Mouse (Mus musculus): Measurements from ENCODE around the gene Smcp. TPM values are rescaled to one million over a fixed set of nuclear protein-coding genes. Genes with fewer than 3 reads are reported as not detected.

Gene Smcp
- polyA plus RNA-seq (2016; fragmentation: Nextera tagmentation; extraction: Ambion mirVana), result not detected in 2 replicates

DNA sequence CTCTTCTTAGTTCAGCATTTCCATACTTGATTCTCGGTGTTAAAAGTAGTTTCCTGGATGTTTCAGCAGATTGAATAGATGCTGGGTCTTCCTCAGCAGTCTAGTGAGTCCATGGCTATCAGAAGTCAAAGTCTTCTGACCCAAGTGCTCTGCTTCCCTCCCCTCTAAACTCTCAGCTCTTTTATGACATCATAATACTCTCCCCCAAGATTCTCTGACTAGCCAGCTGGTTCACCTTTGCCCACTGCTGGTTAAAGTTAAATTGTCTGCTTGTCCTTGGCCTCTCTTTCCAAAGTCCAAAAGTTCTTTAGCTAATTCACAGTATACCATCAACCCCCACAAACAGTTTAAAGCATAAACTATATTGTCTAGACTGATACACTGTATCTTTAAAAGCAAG is at the start of gene Smcp:
Smcp (minus strand) TSS at position 140 of the 400 bp plus-strand sequence.
- H3K27me3 ChIP-seq (replicated peaks; ENCODE audit: low read depth, poor library complexity, severe bottlenecking), result no peaks in the 10 kb centered on the region
- no peak within 1 kb of the TSS for H3K4me3 ChIP-seq
- WGBS, result 85% methylated on average over 1 of the region's 1 CpGs
- H3K27ac ChIP-seq (replicated peaks), result no peak within 1 kb of the TSS
- H3K9me3 ChIP-seq, result no peaks in the 10 kb centered on the region
- no peaks in the 10 kb centered on the region for H3K4me1 ChIP-seq
- DNase-seq (ENCODE audit: low spot score), result no peak
- H3K36me3 ChIP-seq (replicated peaks), result no peaks in the 10 kb centered on the region

DNA sequence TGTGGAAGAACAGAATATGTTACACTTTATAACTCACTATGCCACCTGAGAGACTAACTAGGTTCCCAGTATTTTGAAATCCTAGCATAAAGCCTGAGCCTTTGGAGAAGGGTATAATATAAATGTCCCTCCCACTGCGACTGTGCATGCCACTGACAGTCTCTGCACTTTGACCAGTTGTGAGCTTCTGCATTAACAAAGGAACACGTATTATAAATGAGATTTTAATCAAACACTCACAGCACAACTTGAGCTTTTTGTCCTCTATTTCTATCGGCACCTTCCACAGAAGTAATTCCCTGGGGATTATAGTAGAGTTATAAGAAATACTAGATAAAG is 49.8 kb upstream of the Smcp start:
- Histone ChIP-seq H3K4me3 (no peak overlapping the region), H3K9me3 (no peaks in the 10 kb centered on the region), H3K36me3 (replicated peaks) (no peaks in the 10 kb centered on the region), H3K27me3 (replicated peaks; ENCODE audit: low read depth, poor library complexity, severe bottlenecking) (no peaks in the 10 kb centered on the region), H3K4me1 (no peaks in the 10 kb centered on the region), H3K27ac (replicated peaks) (no peak overlapping the region)
- no peak for DNase-seq (ENCODE audit: low spot score)
- 84% methylated on average over 3 of the region's 3 CpGs for WGBS

DNA sequence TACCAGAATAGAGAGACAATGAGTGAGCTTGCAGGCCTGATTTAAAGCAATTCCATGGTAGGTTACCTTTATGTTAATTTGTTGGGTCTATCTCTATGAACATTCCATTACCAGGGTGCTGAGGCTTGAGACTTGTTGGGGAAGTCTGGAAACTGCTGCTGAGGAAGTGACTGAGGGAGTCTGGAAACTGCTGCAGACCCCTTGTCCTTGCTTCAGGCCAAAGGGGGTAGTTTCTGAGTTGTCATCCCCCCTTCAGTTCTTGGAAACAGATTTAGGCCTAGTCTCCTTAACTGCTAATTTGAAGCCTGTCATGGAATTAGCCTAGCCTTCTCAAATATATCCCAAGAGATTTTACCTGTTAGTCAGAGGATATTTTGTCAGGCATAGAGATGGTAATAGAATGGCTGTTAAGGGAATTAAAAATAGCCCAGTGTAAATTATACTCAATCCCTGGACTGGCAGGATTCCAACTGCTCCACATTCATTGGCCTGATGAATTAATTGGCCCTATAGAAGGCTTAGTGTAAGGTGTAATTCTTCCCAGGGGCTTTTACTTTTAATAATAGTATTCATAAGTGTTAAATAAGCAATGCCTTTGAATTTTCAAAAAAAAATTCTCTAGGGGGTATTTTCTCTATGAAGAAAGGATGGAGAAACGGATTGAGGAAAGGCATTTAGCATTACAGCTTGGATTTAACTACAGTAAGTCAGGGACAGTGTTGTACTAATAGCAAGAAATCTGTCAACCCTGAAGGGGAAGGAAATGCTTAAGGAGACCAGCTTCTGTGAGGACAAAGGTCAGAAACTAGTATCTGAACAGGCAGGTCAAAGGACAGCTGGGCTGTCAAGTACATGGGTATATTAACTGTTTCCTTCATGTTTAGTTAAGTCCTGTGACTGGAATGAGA is 49.2 kb upstream of the Smcp start:
- H3K4me1 ChIP-seq, result no peaks in the 10 kb centered on the region
- H3K27ac ChIP-seq (replicated peaks), result no peak overlapping the region
- WGBS, result 59% methylated on average over 1 of the region's 1 CpGs
- no peaks in the 10 kb centered on the region for H3K36me3 ChIP-seq (replicated peaks)
- no peaks in the 10 kb centered on the region for H3K27me3 ChIP-seq (replicated peaks; ENCODE audit: low read depth, poor library complexity, severe bottlenecking)
- no peak overlapping the region for H3K4me3 ChIP-seq
- no peaks in the 10 kb centered on the region for H3K9me3 ChIP-seq
- no peak for DNase-seq (ENCODE audit: low spot score)

DNA sequence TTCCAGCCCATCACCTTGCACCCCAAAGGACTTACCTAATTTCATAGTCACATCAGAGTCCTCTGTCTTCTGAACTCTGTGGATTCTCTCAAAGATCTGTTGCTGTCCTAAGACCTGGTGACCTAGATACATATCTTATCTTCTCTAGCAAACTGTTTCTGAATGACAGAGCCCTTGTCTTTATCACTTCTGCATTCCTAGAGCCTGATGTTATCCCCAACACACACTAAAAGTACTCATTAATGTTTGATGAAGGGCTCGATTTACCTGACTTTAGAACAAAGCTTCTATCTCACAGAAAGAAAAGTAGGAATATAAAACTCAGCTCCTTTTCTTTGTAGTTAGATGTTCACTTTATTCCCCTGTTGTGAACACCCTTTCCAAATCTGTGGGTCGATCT is 32.8 kb upstream of the Smcp start, which contains the start of gene Lce6a:
Lce6a (minus strand) TSS at position 101 of the 400 bp plus-strand sequence.
- 86% methylated on average over 2 of the region's 2 CpGs for WGBS
- no peaks in the 10 kb centered on the region for H3K9me3 ChIP-seq
- no peak within 1 kb of the TSS for H3K4me3 ChIP-seq
- H3K4me1 ChIP-seq, result no peaks in the 10 kb centered on the region
- H3K36me3 ChIP-seq (replicated peaks), result no peaks in the 10 kb centered on the region
- DNase-seq (ENCODE audit: low spot score), result no peak
- H3K27ac ChIP-seq (replicated peaks), result no peak within 1 kb of the TSS
- H3K27me3 ChIP-seq (replicated peaks; ENCODE audit: low read depth, poor library complexity, severe bottlenecking), result no peaks in the 10 kb centered on the region

DNA sequence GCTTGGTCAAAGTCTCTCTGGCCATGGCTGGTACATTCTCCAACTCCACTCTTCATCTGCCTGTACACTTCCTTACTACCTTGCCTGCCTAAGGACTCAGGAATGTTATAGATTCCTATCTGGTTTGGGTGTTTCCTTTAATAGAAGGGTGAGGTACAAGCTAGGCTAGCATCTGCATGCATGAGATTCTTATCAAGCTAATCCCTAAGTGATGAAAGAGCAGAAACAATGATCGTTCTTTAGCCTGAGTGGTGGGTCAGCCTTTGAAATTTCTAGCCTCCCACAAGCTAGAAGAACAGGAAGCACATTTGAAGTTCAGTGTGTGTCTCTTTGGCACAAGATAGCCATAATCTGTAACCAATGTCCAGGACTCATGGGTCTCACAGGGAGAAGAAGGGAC is 21.0 kb upstream of the Smcp start:
- Histone ChIP-seq H3K9me3 (no peaks in the 10 kb centered on the region), H3K27ac (replicated peaks) (no peak overlapping the region), H3K27me3 (replicated peaks; ENCODE audit: low read depth, poor library complexity, severe bottlenecking) (no peaks in the 10 kb centered on the region), H3K4me1 (no peaks in the 10 kb centered on the region), H3K36me3 (replicated peaks) (no peaks in the 10 kb centered on the region), H3K4me3 (no peak overlapping the region)
- DNase-seq (ENCODE audit: low spot score), result no peak
- WGBS, result 72% methylated on average over 1 of the region's 1 CpGs

DNA sequence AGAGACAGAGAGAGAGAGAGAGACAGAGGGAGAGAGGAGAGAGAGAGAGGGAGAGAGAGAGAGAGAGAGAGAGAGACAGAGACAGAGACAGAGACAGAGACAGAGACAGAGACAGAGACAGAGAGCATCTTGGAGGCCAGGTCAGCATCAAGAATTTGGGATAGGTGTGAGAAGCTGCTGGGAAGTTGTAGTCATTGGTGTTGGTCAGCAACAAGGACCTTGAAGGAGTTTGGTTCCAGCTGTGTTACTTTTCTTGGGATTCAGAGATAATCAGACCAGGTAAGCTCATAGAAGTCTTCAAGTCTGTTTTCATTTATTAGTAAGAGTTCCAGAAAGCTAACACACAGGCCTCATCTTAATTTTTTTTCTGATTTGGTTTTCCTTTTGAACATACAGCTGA is 18.6 kb upstream of the Smcp start, which contains the start of gene 2210017I01Rik:
2210017I01Rik (minus strand) TSS at position 101 of the 400 bp plus-strand sequence.
- DNase-seq (ENCODE audit: low spot score), result no peak
- Histone ChIP-seq H3K36me3 (replicated peaks) (no peaks in the 10 kb centered on the region), H3K27me3 (replicated peaks; ENCODE audit: low read depth, poor library complexity, severe bottlenecking) (no peaks in the 10 kb centered on the region), H3K27ac (replicated peaks) (no peak within 1 kb of the TSS), H3K4me3 (no peak within 1 kb of the TSS), H3K9me3 (no peaks in the 10 kb centered on the region), H3K4me1 (no peaks in the 10 kb centered on the region)

DNA sequence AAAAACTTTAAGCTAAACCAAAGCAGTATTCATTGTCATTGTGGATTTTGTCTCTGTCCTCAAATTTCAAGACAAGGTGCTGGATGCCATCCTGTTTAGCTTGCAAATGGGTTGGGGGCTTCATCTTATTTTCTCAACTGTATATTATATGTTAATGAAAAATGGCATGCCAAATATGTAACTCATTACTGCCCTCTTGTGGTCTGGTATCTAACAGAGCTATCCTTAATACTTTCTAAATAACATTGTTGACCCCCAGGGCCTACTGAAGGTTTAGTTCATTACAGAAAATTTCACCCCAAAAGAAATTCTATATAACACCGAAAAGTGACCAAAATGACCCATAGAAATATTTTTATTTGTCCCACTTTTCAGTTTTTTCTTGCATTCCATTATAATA is 13.4 kb upstream of the Smcp start:
- peaks cover 9% of the 10 kb centered on the region; the same call in 1 of the 2 replicates for H3K9me3 ChIP-seq
- no peaks in the 10 kb centered on the region for H3K4me1 ChIP-seq
- no peaks in the 10 kb centered on the region for H3K27me3 ChIP-seq (replicated peaks; ENCODE audit: low read depth, poor library complexity, severe bottlenecking)
- H3K27ac ChIP-seq (replicated peaks), result no peak overlapping the region
- DNase-seq (ENCODE audit: low spot score), result no peak
- WGBS, result 57% methylated on average over 1 of the region's 1 CpGs
- no peaks in the 10 kb centered on the region for H3K36me3 ChIP-seq (replicated peaks)
- no peak overlapping the region for H3K4me3 ChIP-seq

DNA sequence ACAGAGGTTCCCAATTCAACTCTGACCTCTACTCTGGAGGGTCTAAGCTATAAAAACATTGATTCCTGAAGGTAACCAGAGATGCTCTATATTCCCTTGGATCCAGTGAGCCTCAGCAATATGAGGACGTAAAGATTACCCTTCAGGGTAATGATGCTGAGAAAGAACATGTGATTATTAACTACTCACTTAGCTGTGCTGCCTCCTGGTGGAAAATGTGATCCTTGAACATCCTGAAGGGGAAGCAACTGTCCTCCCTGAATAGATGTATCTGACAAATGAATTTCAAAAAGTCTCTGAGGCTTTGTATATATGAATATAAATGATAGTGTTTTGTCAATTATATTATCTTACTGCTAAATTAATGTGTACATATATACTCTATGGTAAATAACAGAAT is 11.7 kb upstream of the Smcp start:
- Histone ChIP-seq H3K36me3 (replicated peaks) (no peaks in the 10 kb centered on the region), H3K27ac (replicated peaks) (no peak overlapping the region), H3K4me3 (no peak overlapping the region), H3K9me3 (peaks cover 9% of the 10 kb centered on the region; the same call in 1 of the 2 replicates), H3K4me1 (no peaks in the 10 kb centered on the region), H3K27me3 (replicated peaks; ENCODE audit: low read depth, poor library complexity, severe bottlenecking) (no peaks in the 10 kb centered on the region)
- no peak for DNase-seq (ENCODE audit: low spot score)
- WGBS, result 48% methylated on average over 1 of the region's 1 CpGs

DNA sequence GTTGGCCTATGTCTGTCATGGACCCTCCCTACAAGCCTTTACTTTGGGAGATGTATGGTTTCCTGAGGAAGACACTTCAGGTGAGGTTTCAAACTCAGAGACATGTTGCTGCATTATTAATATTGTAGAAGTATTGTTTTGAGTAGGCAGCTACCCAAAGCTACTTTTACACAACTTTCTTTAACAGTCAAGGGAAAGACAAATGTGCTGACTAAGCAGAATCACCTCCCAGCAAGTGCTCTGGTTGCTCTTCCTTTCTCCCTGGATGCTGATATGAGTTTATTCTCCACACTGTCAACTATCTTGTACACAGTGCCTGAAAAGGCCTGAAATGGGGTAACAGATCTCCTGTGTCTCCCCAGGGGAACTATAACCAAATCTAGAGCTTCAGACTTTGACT is 11.2 kb upstream of the Smcp start:
- H3K36me3 ChIP-seq (replicated peaks), result no peaks in the 10 kb centered on the region

DNA sequence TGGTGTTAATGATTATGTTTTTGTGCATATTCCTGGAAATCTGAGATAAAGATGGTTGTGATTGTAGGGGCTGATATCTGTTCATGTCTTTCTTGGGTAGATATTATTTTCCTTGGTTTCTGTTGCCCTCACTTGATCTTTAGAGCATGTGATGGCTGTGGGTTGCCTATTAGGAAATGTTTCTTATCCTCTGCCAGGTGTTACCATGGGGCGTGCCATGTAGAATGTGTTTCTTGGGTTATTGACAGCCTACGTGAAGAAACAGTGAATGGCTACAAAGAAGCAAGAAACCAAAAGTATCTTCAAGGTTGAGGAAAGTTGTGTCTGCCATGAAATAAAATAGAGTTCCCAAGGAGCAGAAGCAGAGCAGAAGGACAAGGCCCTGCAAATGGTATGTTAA is 9.6 kb upstream of the Smcp start:
- Histone ChIP-seq H3K4me3 (no peak overlapping the region), H3K27me3 (replicated peaks; ENCODE audit: low read depth, poor library complexity, severe bottlenecking) (no peaks in the 10 kb centered on the region), H3K36me3 (replicated peaks) (no peaks in the 10 kb centered on the region), H3K27ac (replicated peaks) (no peak overlapping the region), H3K4me1 (no peaks in the 10 kb centered on the region), H3K9me3 (peaks cover 9% of the 10 kb centered on the region; the same call in 1 of the 2 replicates)
- no peak for DNase-seq (ENCODE audit: low spot score)
- WGBS, result 95% methylated on average over 2 of the region's 2 CpGs

More for the DNA sequence above, 11.2 kb upstream of the Smcp start:
- no peak for DNase-seq (ENCODE audit: low spot score)
- Histone ChIP-seq H3K4me3 (no peak overlapping the region), H3K27ac (replicated peaks) (no peak overlapping the region), H3K4me1 (no peaks in the 10 kb centered on the region), H3K9me3 (peaks cover 9% of the 10 kb centered on the region; the same call in 1 of the 2 replicates), H3K27me3 (replicated peaks; ENCODE audit: low read depth, poor library complexity, severe bottlenecking) (no peaks in the 10 kb centered on the region)

DNA sequence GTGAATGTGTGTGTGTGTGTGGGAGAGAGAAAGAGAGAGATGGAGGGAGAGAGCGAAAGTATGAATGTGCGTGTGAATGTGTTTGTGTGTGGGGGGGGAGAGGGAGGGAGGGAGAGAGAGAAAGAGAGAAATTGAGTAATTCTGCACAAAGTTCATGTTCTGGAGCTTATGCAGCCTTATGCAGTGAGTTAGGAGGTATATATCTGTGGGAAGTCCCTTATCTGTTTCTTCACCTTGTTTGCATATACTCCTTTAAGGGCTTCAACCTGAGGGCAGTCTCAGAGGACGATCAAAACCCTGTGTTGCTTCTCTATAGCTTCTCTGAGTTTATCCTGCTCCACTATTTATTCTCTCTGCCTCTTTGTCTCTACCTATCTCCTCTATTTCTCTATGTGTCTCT is 1.6 kb downstream of the Smcp start:
- H3K27ac ChIP-seq (replicated peaks), result no peak overlapping the region
- DNase-seq (ENCODE audit: low spot score), result no peak
- 91% methylated on average over 3 of the region's 3 CpGs for WGBS
- H3K36me3 ChIP-seq (replicated peaks), result no peaks in the 10 kb centered on the region
- H3K4me3 ChIP-seq, result no peak overlapping the region
- H3K27me3 ChIP-seq (replicated peaks; ENCODE audit: low read depth, poor library complexity, severe bottlenecking), result no peaks in the 10 kb centered on the region
- 0 out of 2 replicates have a peak, but pooled peaks cover 4% of the 10 kb centered on the region for H3K4me1 ChIP-seq
- no peaks in the 10 kb centered on the region for H3K9me3 ChIP-seq

DNA sequence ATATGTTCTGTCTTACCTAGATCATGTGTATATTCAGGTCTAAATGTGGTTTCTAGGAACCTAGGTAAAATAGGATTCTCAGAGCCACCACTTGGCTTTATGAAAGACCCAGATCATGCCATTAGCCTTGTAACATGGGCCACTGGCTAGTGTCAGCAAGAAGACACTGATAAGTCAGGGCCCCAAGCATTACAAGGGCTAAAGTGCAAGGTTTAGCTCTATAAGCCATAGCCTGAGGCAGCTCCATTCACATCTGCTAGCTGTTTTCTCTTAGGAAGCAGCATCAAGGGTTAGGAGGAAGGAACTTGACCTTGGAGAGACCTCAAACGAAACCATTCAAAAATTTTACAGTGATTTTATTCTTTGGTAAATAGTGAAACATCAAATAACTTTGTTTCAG is 3.7 kb downstream of the Smcp start:
- H3K4me3 ChIP-seq, result no peak overlapping the region
- H3K9me3 ChIP-seq, result no peaks in the 10 kb centered on the region
- no peaks in the 10 kb centered on the region for H3K36me3 ChIP-seq (replicated peaks)
- no peaks in the 10 kb centered on the region for H3K27me3 ChIP-seq (replicated peaks; ENCODE audit: low read depth, poor library complexity, severe bottlenecking)
- 55% methylated on average over 1 of the region's 1 CpGs for WGBS
- H3K27ac ChIP-seq (replicated peaks), result no peak overlapping the region
- no peak for DNase-seq (ENCODE audit: low spot score)
- H3K4me1 ChIP-seq, result 0 out of 2 replicates have a peak, but pooled peaks cover 4% of the 10 kb centered on the region

DNA sequence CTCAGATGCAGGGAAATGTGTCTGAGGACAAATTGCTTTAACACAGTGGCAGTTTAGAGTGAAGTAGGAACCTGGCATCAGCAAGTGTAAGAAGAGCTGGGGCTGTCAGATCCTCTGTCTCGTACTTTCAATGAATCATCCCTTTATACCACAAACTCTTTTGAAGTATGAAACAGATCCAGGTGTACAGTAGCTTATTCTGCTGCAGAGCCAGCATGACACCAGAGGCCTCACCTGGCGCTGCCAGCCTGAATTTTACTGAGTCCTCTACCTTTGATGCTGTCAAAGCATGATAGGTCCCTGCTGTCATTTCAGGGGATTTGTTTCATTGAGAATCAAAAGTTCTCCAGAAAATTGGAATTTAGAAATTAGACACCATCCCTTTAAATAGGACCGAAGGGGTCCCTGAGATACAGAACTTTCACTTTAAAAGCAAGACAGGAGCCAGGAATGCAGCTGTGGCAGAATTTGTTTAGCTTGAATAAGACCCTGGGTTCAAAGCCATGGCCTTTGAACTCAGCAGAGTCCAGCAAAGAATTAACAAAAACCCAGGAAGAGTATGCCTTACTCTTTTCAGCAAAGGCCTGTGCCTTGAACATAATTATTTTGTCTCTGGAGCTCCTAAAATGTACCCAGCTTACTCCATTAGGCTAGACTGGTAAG is 5.5 kb downstream of the Smcp start:
- DNase-seq (ENCODE audit: low spot score), result no peak
- H3K9me3 ChIP-seq, result no peaks in the 10 kb centered on the region
- H3K36me3 ChIP-seq (replicated peaks), result no peaks in the 10 kb centered on the region
- no peak overlapping the region for H3K27ac ChIP-seq (replicated peaks)
- H3K4me1 ChIP-seq, result 0 out of 2 replicates have a peak, but pooled peaks cover 4% of the 10 kb centered on the region
- H3K27me3 ChIP-seq (replicated peaks; ENCODE audit: low read depth, poor library complexity, severe bottlenecking), result no peaks in the 10 kb centered on the region
- WGBS, result 66% methylated on average over 3 of the region's 3 CpGs
- H3K4me3 ChIP-seq, result no peak overlapping the region
